Mouse (Mus musculus) liver, embryonic 13.5 days (tissue): ENCODE data around the gene Gm20914. TPM values are rescaled to one million over a fixed set of nuclear protein-coding genes. Genes with fewer than 3 reads are reported as not detected.
"Not testable (repeated sequence)": the region's sequence is repeated elsewhere in the genome, so short reads cannot be mapped to it uniquely, and the experiment has no call there.

Experiments
- ATAC-seq: fragments of 200-750 bp; cut with Nextera tagmentation; 2 replicates; pipeline ENCODE4 v1.8.0; 2017; ENCODE audit warnings: low read depth, mild to moderate bottlenecking, moderate number of reproducible peaks, moderate library complexity
- DNase-seq: peaks from one replicate; pipeline ENCODE4 v3.0.0; 2022
- H3K27ac ChIP-seq: fragments of 300-500 bp; sonication (generic); 2 replicates; pipeline ENCODE4 v1.5.1; 2015; ENCODE audit warnings: moderate library complexity, mild to moderate bottlenecking, inconsistent platforms
- H3K27me3 ChIP-seq: fragments of 300-500 bp; sonication (generic); 2 replicates; pipeline ENCODE4 v1.6.1; 2015; ENCODE audit warnings: mild to moderate bottlenecking, inconsistent platforms
- H3K36me3 ChIP-seq: fragments of 300-500 bp; sonication (generic); 2 replicates; pipeline ENCODE4 v1.6.1; 2015; ENCODE audit warnings: mild to moderate bottlenecking, inconsistent platforms
- H3K4me1 ChIP-seq: fragments of 300-500 bp; sonication (generic); replicated peaks from 2 replicates; pipeline ENCODE4 v1.6.1; 2015; ENCODE audit warnings: inconsistent platforms
- H3K4me2 ChIP-seq: fragments of 300-500 bp; sonication (generic); 2 replicates; pipeline ENCODE4 v1.6.1; 2015; ENCODE audit warnings: inconsistent platforms, mild to moderate bottlenecking, moderate library complexity
- H3K4me3 ChIP-seq: fragments of 300-500 bp; sonication (generic); replicated peaks from 2 replicates; pipeline ENCODE4 v1.5.1; 2015; ENCODE audit warnings: mild to moderate bottlenecking, inconsistent platforms
- H3K9ac ChIP-seq: fragments of 300-500 bp; sonication (generic); 2 replicates; pipeline ENCODE4 v1.6.1; 2015; ENCODE audit warnings: mild to moderate bottlenecking, inconsistent platforms
- H3K9me3 ChIP-seq: fragments of 300-500 bp; sonication (generic); replicated peaks from 2 replicates; pipeline ENCODE4 v1.6.1; 2016; ENCODE audit warnings: inconsistent platforms
- WGBS: fragments of 180-500 bp; shearing (Covaris S2); methylation state at CpG from one replicate; pipeline ENCODE4 v1.1.7; 2015; ENCODE audit not compliant: insufficient replicate concordance; 5-methylcytosine and 5-hydroxymethylcytosine counted together
- polyA plus RNA-seq: library from polyadenylated mRNA; unstranded; fragments of >200 nt; fragmentation: Nextera tagmentation; extraction: Ambion mirVana; gene quantifications from 2 replicates; pipeline ENCODE4 v1.2.1, GENCODE M21; 2015

The Gm20914 gene
- not detected in 2 replicates for polyA plus RNA-seq

GRCm38 (mm10) chrY:5725678-5726077, at the start of gene Gm20914:
Gene Gm20914, plus strand, starts transcription at chrY:5725978.
- not testable (repeated sequence) for H3K4me1 ChIP-seq, H3K4me3 ChIP-seq, H3K27ac ChIP-seq, H3K9ac ChIP-seq, H3K27me3 ChIP-seq, ATAC-seq, DNase-seq, H3K9me3 ChIP-seq, H3K36me3 ChIP-seq, H3K4me2 ChIP-seq
- no CpG with 5 or more reads among the region's 4 CpGs for WGBS

Other genes starting within 250 kb of the Gm20914 start
- gene Gm21854, start 69.0 kb upstream of the Gm20914 start, polyA plus RNA-seq = not detected in 2 replicates
- gene Gm28171, start 67.4 kb downstream of the Gm20914 start, polyA plus RNA-seq = not detected in 2 replicates
- not detected in 2 replicates for gene Gm21778, start 216.5 kb downstream of the Gm20914 start, polyA plus RNA-seq